Mouse (Mus musculus): ENCODE measurements around the gene Tenm2.

DNA sequence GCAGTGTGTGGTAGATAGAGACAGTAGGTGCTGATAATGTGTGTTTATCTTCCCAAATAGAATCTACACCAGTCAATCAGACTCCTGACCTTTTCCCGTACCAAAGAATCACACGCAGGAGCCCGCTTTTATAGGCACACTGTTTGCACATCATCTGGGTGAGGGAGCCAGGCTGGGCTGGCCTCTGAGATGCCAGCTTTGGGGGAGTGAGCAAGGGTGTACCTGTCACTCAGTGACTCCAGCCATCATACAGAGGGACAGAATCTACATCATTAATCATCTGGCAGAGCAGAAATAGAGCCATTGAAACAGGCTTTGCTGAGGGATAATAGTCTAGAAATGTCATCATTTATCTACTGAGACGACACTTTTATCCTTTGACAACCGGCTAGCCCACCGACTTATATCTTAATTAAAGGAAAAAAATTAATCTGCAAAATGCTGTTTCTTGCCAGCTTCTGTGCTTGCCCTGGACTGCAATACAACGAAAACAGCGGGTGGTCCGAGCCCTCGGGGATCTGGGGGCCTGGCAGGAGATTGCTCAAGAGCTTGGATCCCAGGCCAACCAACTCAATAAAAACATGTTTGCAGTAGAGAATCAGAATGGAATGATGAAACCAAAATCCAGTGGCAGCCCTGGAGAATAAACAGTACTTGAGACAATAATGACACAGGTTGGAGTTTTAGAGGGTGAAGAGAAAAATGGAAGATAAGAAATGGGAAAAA, 1195.1 kb downstream of the Tenm2 start:
- no peak for TF ChIP-seq CTCF (IDR thresholded peaks at IDR 0.05; ENCODE audit: control insufficient read depth, insufficient read depth, low read length)
- no peak for TF ChIP-seq POLR2A (IDR thresholded peaks at IDR 0.05; ENCODE audit: borderline replicate concordance, control insufficient read depth, low read depth, low read length)

Measured in bone marrow, adult 2 months (tissue).